Mouse (Mus musculus) neural tube, embryonic 15.5 days (tissue): ENCODE data around the gene Scgn. TPM values are rescaled to one million over a fixed set of nuclear protein-coding genes. Genes with fewer than 3 reads are reported as not detected.
A peak's percentile ranks its signal among the peaks of the same experiment; 100 is the strongest.

Source experiments
- ATAC-seq: fragments of 200-750 bp; cut with Nextera tagmentation; 2 replicates; pipeline ENCODE4 v1.8.0; 2017; ENCODE audit warnings: mild to moderate bottlenecking, moderate TSS enrichment, moderate library complexity; ENCODE audit not compliant: low FRiP score
- H3K27ac ChIP-seq: fragments of 300-500 bp; sonication (generic); replicated peaks from 2 replicates; pipeline ENCODE4 v1.5.1; 2015; ENCODE audit warnings: mild to moderate bottlenecking, inconsistent platforms
- H3K27me3 ChIP-seq: fragments of 300-500 bp; sonication (generic); replicated peaks from 2 replicates; pipeline ENCODE4 v1.6.1; 2015; ENCODE audit warnings: inconsistent platforms
- H3K36me3 ChIP-seq: fragments of 300-500 bp; sonication (generic); 2 replicates; pipeline ENCODE4 v1.6.1; 2015; ENCODE audit warnings: inconsistent platforms
- H3K4me1 ChIP-seq: fragments of 300-500 bp; sonication (generic); 2 replicates; pipeline ENCODE4 v1.6.1; 2015; ENCODE audit warnings: inconsistent platforms
- H3K4me2 ChIP-seq: fragments of 300-500 bp; sonication (generic); 2 replicates; pipeline ENCODE4 v1.6.1; 2015; ENCODE audit warnings: inconsistent platforms, mild to moderate bottlenecking, moderate library complexity
- H3K4me3 ChIP-seq: fragments of 300-500 bp; sonication (generic); replicated peaks from 2 replicates; pipeline ENCODE4 v1.5.1; 2015; ENCODE audit warnings: mild to moderate bottlenecking, inconsistent platforms
- H3K9ac ChIP-seq: fragments of 300-500 bp; sonication (generic); replicated peaks from 2 replicates; pipeline ENCODE4 v1.6.1; 2015; ENCODE audit warnings: mild to moderate bottlenecking, inconsistent platforms
- H3K9me3 ChIP-seq: fragments of 300-500 bp; sonication (generic); replicated peaks from 2 replicates; pipeline ENCODE4 v1.6.1; 2016; ENCODE audit warnings: inconsistent platforms
- WGBS: fragments of 180-500 bp; shearing (Covaris S2); methylation state at CpG from one replicate; pipeline ENCODE4 v1.1.7; 2015; ENCODE audit warnings: mixed read lengths; 5-methylcytosine and 5-hydroxymethylcytosine counted together
- polyA plus RNA-seq: library from polyadenylated mRNA; unstranded; fragments of >200 nt; fragmentation: Nextera tagmentation; extraction: Ambion mirVana; gene quantifications from 2 replicates; pipeline ENCODE4 v1.2.1, GENCODE M21; 2015

Scgn gene
- polyA plus RNA-seq, 1 experiment from 2014 or later, result 0.77 TPM

- H3K27me3 ChIP-seq, result no peaks in the 10 kb centered on the region
- H3K4me3 ChIP-seq, result no peak within 1 kb of the TSS
- H3K4me1 ChIP-seq, result no peaks in the 10 kb centered on the region
- no peaks in the 10 kb centered on the region for H3K9me3 ChIP-seq
- 95% methylated on average over 10 of the region's 10 CpGs for WGBS
- no peak within 1 kb of the TSS for H3K9ac ChIP-seq
- no peaks in the 10 kb centered on the region for H3K36me3 ChIP-seq
- ATAC-seq, result no peak
- no peak within 1 kb of the TSS for H3K4me2 ChIP-seq
- H3K27ac ChIP-seq, result no peak within 1 kb of the TSS
Observed at GRCm38 (mm10) chr13:23934211-23934520, 56.8 kb downstream of the Scgn start, which contains the start of gene Hist1h2aa. Hist1h2aa (plus strand) TSS chr13:23934462.

GRCm38 (mm10) chr13:23933421-23934210, 57.4 kb downstream of the Scgn start, which contains the start of gene Hist1h2ba:
Hist1h2ba (minus strand) TSS chr13:23934156.
- H3K4me1 ChIP-seq, result no peaks in the 10 kb centered on the region
- no peaks in the 10 kb centered on the region for H3K36me3 ChIP-seq
- H3K9me3 ChIP-seq, result no peaks in the 10 kb centered on the region
- ATAC-seq, result no peak
- H3K4me3 ChIP-seq, result no peak within 1 kb of the TSS
- 95% methylated on average over 39 of the region's 39 CpGs for WGBS
- H3K27me3 ChIP-seq, result no peaks in the 10 kb centered on the region
- no peak within 1 kb of the TSS for H3K27ac ChIP-seq
- H3K4me2 ChIP-seq, result no peak within 1 kb of the TSS
- no peak within 1 kb of the TSS for H3K9ac ChIP-seq

- WGBS, result 79% methylated on average over 11 of the region's 11 CpGs
- no peak overlapping the region for H3K9ac ChIP-seq
- no peaks in the 10 kb centered on the region for H3K9me3 ChIP-seq
- no peak for ATAC-seq
- no peaks in the 10 kb centered on the region for H3K27me3 ChIP-seq
- no peaks in the 10 kb centered on the region for H3K36me3 ChIP-seq
- H3K27ac ChIP-seq, result no peak overlapping the region
- no peaks in the 10 kb centered on the region for H3K4me1 ChIP-seq
- H3K4me3 ChIP-seq, result no peak overlapping the region
- no peak overlapping the region for H3K4me2 ChIP-seq
Observed at GRCm38 (mm10) chr13:23930904-23931303, 60.1 kb downstream of the Scgn start.

GRCm38 (mm10) chr13:23930461-23930860, 60.6 kb downstream of the Scgn start:
- Histone ChIP-seq H3K4me1 (no peaks in the 10 kb centered on the region), H3K27me3 (no peaks in the 10 kb centered on the region), H3K9me3 (no peaks in the 10 kb centered on the region), H3K27ac (no peak overlapping the region), H3K9ac (no peak overlapping the region), H3K4me2 (no peak overlapping the region), H3K4me3 (no peak overlapping the region), H3K36me3 (no peaks in the 10 kb centered on the region)
- no peak for ATAC-seq
- WGBS, result 95% methylated on average over 9 of the region's 9 CpGs

GRCm38 (mm10) chr13:23928637-23929036, 62.4 kb downstream of the Scgn start:
- Histone ChIP-seq H3K4me2 (no peak overlapping the region), H3K36me3 (no peaks in the 10 kb centered on the region), H3K4me3 (no peak overlapping the region), H3K9me3 (no peaks in the 10 kb centered on the region), H3K9ac (no peak overlapping the region), H3K27me3 (no peaks in the 10 kb centered on the region), H3K4me1 (no peaks in the 10 kb centered on the region), H3K27ac (no peak overlapping the region)
- ATAC-seq, result no peak
- 66% methylated on average over 3 of the region's 3 CpGs for WGBS

GRCm38 (mm10) chr13:23925792-23926191, 65.2 kb downstream of the Scgn start:
- Histone ChIP-seq H3K9me3 (no peaks in the 10 kb centered on the region), H3K4me2 (no peak overlapping the region), H3K4me3 (no peak overlapping the region), H3K36me3 (no peaks in the 10 kb centered on the region), H3K27ac (no peak overlapping the region), H3K27me3 (no peaks in the 10 kb centered on the region), H3K4me1 (no peaks in the 10 kb centered on the region), H3K9ac (no peak overlapping the region)
- 48% methylated on average over 2 of the region's 2 CpGs for WGBS
- no peak for ATAC-seq

GRCm38 (mm10) chr13:23917674-23918073, 73.3 kb downstream of the Scgn start:
- 81% methylated on average over 4 of the region's 4 CpGs for WGBS
- Histone ChIP-seq H3K27me3 (no peaks in the 10 kb centered on the region), H3K9ac (no peak overlapping the region), H3K27ac (no peak overlapping the region), H3K9me3 (no peaks in the 10 kb centered on the region), H3K4me3 (no peak overlapping the region), H3K4me1 (no peaks in the 10 kb centered on the region), H3K4me2 (no peak overlapping the region), H3K36me3 (no peaks in the 10 kb centered on the region)
- no peak for ATAC-seq

GRCm38 (mm10) chr13:23916132-23916531, 74.9 kb downstream of the Scgn start:
- H3K4me3 ChIP-seq, result no peak overlapping the region
- H3K36me3 ChIP-seq, result no peaks in the 10 kb centered on the region
- 66% methylated on average over 1 of the region's 1 CpGs for WGBS
- H3K9ac ChIP-seq, result no peak overlapping the region
- no peak overlapping the region for H3K27ac ChIP-seq
- H3K9me3 ChIP-seq, result no peaks in the 10 kb centered on the region
- no peak overlapping the region for H3K4me2 ChIP-seq
- no peaks in the 10 kb centered on the region for H3K27me3 ChIP-seq
- no peaks in the 10 kb centered on the region for H3K4me1 ChIP-seq
- peak; percentile 35; the same call in 1 of the 2 replicates for ATAC-seq

GRCm38 (mm10) chr13:23914376-23915167, 76.4 kb downstream of the Scgn start, which contains the start of gene Slc17a4:
Slc17a4 (minus strand) TSS chr13:23915009.
- Histone ChIP-seq H3K36me3 (no peaks in the 10 kb centered on the region), H3K9ac (no peak within 1 kb of the TSS), H3K9me3 (no peaks in the 10 kb centered on the region), H3K4me2 (no peak within 1 kb of the TSS), H3K27me3 (no peaks in the 10 kb centered on the region), H3K4me1 (no peaks in the 10 kb centered on the region), H3K4me3 (no peak within 1 kb of the TSS), H3K27ac (no peak within 1 kb of the TSS)
- no peak for ATAC-seq
- WGBS, result 60% methylated on average over 9 of the region's 9 CpGs

GRCm38 (mm10) chr13:23913791-23914306, 77.2 kb downstream of the Scgn start:
- 42% methylated on average over 6 of the region's 6 CpGs for WGBS
- H3K27me3 ChIP-seq, result no peaks in the 10 kb centered on the region
- ATAC-seq, result no peak

GRCm38 (mm10) chr13:23911335-23911734, 79.7 kb downstream of the Scgn start:
- Histone ChIP-seq H3K4me2 (no peak overlapping the region), H3K9ac (no peak overlapping the region), H3K4me1 (no peaks in the 10 kb centered on the region), H3K9me3 (no peaks in the 10 kb centered on the region), H3K4me3 (no peak overlapping the region), H3K27me3 (no peaks in the 10 kb centered on the region), H3K27ac (no peak overlapping the region), H3K36me3 (no peaks in the 10 kb centered on the region)
- no peak for ATAC-seq
- 88% methylated on average over 5 of the region's 5 CpGs for WGBS

More at GRCm38 (mm10) chr13:23913791-23914306, 77.2 kb downstream of the Scgn start:
- no peaks in the 10 kb centered on the region for H3K4me1 ChIP-seq
- no peak overlapping the region for H3K4me3 ChIP-seq
- no peak overlapping the region for H3K9ac ChIP-seq
- H3K9me3 ChIP-seq, result no peaks in the 10 kb centered on the region
- H3K27ac ChIP-seq, result no peak overlapping the region
- no peak overlapping the region for H3K4me2 ChIP-seq
- no peaks in the 10 kb centered on the region for H3K36me3 ChIP-seq

GRCm38 (mm10) chr13:23910121-23910520, 80.9 kb downstream of the Scgn start:
- Histone ChIP-seq H3K36me3 (no peaks in the 10 kb centered on the region), H3K27ac (no peak overlapping the region), H3K4me3 (no peak overlapping the region), H3K4me1 (no peaks in the 10 kb centered on the region), H3K9me3 (no peaks in the 10 kb centered on the region), H3K9ac (no peak overlapping the region), H3K27me3 (no peaks in the 10 kb centered on the region), H3K4me2 (no peak overlapping the region)
- ATAC-seq, result no peak
- WGBS, result 87% methylated on average over 5 of the region's 5 CpGs
